32 mouse cellular contexts compared by ENCODE assay signal in genomic region chr3:54717348-54717747, GRCm38 (mm10). TPM values are rescaled to one million over a fixed set of nuclear protein-coding genes. Genes with fewer than 3 reads are reported as not detected.
A peak's percentile ranks its signal among the peaks of the same experiment; 100 is the strongest.
DNase-seq lines count a peak whose midpoint lies in the region; ATAC-seq lines count a peak whose summit lies in the region.
"Had no signal": no experiment of that assay in that cellular context is flagged by ENCODE, and none has a peak within 500 bp of the region (broad histone marks: within the 10 kb centered on the region; RNA-seq: fewer than 3 reads in every experiment).

No protein-coding gene starts in this region.

- peak; percentile 75 for DNase-seq in heart, adult 11 months
- no peak for DNase-seq in heart, postnatal 36 days
- DNase-seq in midbrain, embryonic 14.5 days, result peak; percentile 4
- no peak for DNase-seq in neural tube, embryonic 10.5 days (ENCODE audit: extremely low spot score, low spot score)
- DNase-seq: adrenal gland, adult 8-10 months; adrenal gland, postnatal 14 days; adrenal gland, postnatal 36 days; B cell, adult 2 months; cerebellum, adult 11 months; cerebellum, adult 18-20 months; cerebellum, adult 8-10 months; cerebellum, adult 9-11 months; cerebellum, postnatal 14 days; cerebellum, postnatal 36 days; embryo, embryonic 11 days had no signal

- no peaks in the 10 kb centered on the region for H3K27me3 ChIP-seq in hindbrain, embryonic 16.5 days (replicated peaks; ENCODE audit: control insufficient read depth, insufficient read depth, low read length)
- no peaks in the 10 kb centered on the region for H3K27me3 ChIP-seq in hindbrain, embryonic 13.5 days
- no peaks in the 10 kb centered on the region for H3K27me3 ChIP-seq in midbrain, embryonic 14.5 days (ENCODE audit: control insufficient read depth, insufficient read depth, low read length)
- H3K27me3 ChIP-seq in midbrain, embryonic 15.5 days (replicated peaks), result no peaks in the 10 kb centered on the region
- H3K27me3 ChIP-seq in neural tube, embryonic 15.5 days (replicated peaks), result no peaks in the 10 kb centered on the region
- H3K27me3 ChIP-seq: CH12.LX; embryonic facial prominence, embryonic 13.5 days; embryonic facial prominence, embryonic 15.5 days; forebrain, embryonic 12.5 days; Patski had no signal

- H3K9ac ChIP-seq in hindbrain, embryonic 16.5 days (ENCODE audit: low read depth, low read length), result no peak overlapping the region
- no peak overlapping the region for H3K9ac ChIP-seq in hindbrain, embryonic 13.5 days
- no peak overlapping the region for H3K9ac ChIP-seq in midbrain, embryonic 14.5 days (replicated peaks; ENCODE audit: low read length)
- no peak overlapping the region for H3K9ac ChIP-seq in midbrain, embryonic 15.5 days
- no peak overlapping the region for H3K9ac ChIP-seq in neural tube, embryonic 15.5 days (replicated peaks)
- H3K9ac ChIP-seq: embryonic facial prominence, embryonic 13.5 days; embryonic facial prominence, embryonic 15.5 days; forebrain, embryonic 12.5 days had no signal

- H3K9me3 ChIP-seq in hindbrain, embryonic 16.5 days (ENCODE audit: control insufficient read depth, low read length), result no peaks in the 10 kb centered on the region
- no peaks in the 10 kb centered on the region for H3K9me3 ChIP-seq in hindbrain, embryonic 13.5 days
- H3K9me3 ChIP-seq in midbrain, embryonic 14.5 days (ENCODE audit: control insufficient read depth, low read length), result no peaks in the 10 kb centered on the region
- H3K9me3 ChIP-seq in midbrain, embryonic 15.5 days, result no peaks in the 10 kb centered on the region
- H3K9me3 ChIP-seq in neural tube, embryonic 15.5 days (replicated peaks), result no peaks in the 10 kb centered on the region
- H3K9me3 ChIP-seq: embryonic facial prominence, embryonic 13.5 days; embryonic facial prominence, embryonic 15.5 days; forebrain, embryonic 10.5 days; forebrain, embryonic 12.5 days; G1E had no signal

- peaks cover 31% of the 10 kb centered on the region for H3K36me3 ChIP-seq in hindbrain, embryonic 16.5 days (ENCODE audit: control insufficient read depth, insufficient read depth, low read length)
- peaks cover 71% of the 10 kb centered on the region for H3K36me3 ChIP-seq in hindbrain, embryonic 13.5 days
- peaks cover 79% of the 10 kb centered on the region for H3K36me3 ChIP-seq in midbrain, embryonic 14.5 days (ENCODE audit: control insufficient read depth, insufficient read depth, low read length)
- H3K36me3 ChIP-seq in midbrain, embryonic 15.5 days (replicated peaks), result peaks cover 47% of the 10 kb centered on the region
- H3K36me3 ChIP-seq in neural tube, embryonic 15.5 days, result peaks cover 64% of the 10 kb centered on the region

- H3K4me3 ChIP-seq in hindbrain, embryonic 16.5 days (ENCODE audit: low read length), result no peak overlapping the region
- no peak overlapping the region for H3K4me3 ChIP-seq in hindbrain, embryonic 13.5 days
- no peak overlapping the region for H3K4me3 ChIP-seq in midbrain, embryonic 14.5 days (replicated peaks; ENCODE audit: low read depth, low read length)
- H3K4me3 ChIP-seq in midbrain, embryonic 15.5 days, result no peak overlapping the region
- no peak overlapping the region for H3K4me3 ChIP-seq in neural tube, embryonic 15.5 days (replicated peaks)
- H3K4me3 ChIP-seq: embryonic facial prominence, embryonic 13.5 days; embryonic facial prominence, embryonic 15.5 days; erythroblast, embryonic 14.5 days; forebrain, embryonic 10.5 days; forebrain, embryonic 12.5 days had no signal

- intact Hi-C loops in heart, postnatal 36 days (cut with DNase I), result no loop called here

- H3K27ac ChIP-seq in hindbrain, embryonic 16.5 days (ENCODE audit: low read depth, low read length), result no peak overlapping the region
- H3K27ac ChIP-seq in hindbrain, embryonic 13.5 days, result no peak overlapping the region
- no peak overlapping the region for H3K27ac ChIP-seq in midbrain, embryonic 14.5 days (replicated peaks; ENCODE audit: low read depth, low read length)
- no peak overlapping the region for H3K27ac ChIP-seq in midbrain, embryonic 15.5 days
- no peak overlapping the region for H3K27ac ChIP-seq in neural tube, embryonic 15.5 days (replicated peaks)
- H3K27ac ChIP-seq: embryonic facial prominence, embryonic 13.5 days; embryonic facial prominence, embryonic 15.5 days; forebrain, embryonic 10.5 days; forebrain, embryonic 12.5 days had no signal

- no peaks in the 10 kb centered on the region for H3K4me1 ChIP-seq in hindbrain, embryonic 16.5 days (ENCODE audit: control insufficient read depth, insufficient read depth, low read depth, low read length)
- no peaks in the 10 kb centered on the region for H3K4me1 ChIP-seq in hindbrain, embryonic 13.5 days (replicated peaks)
- H3K4me1 ChIP-seq in midbrain, embryonic 14.5 days (ENCODE audit: control insufficient read depth, insufficient read depth, low read length), result no peaks in the 10 kb centered on the region
- H3K4me1 ChIP-seq in midbrain, embryonic 15.5 days, result no peaks in the 10 kb centered on the region
- no peaks in the 10 kb centered on the region for H3K4me1 ChIP-seq in neural tube, embryonic 15.5 days
- H3K4me1 ChIP-seq: embryonic facial prominence, embryonic 13.5 days; embryonic facial prominence, embryonic 15.5 days; forebrain, embryonic 10.5 days; forebrain, embryonic 12.5 days had no signal

- no peak overlapping the region for H3K4me2 ChIP-seq in hindbrain, embryonic 16.5 days (ENCODE audit: low read length)
- no peak overlapping the region for H3K4me2 ChIP-seq in hindbrain, embryonic 13.5 days
- H3K4me2 ChIP-seq in midbrain, embryonic 14.5 days (ENCODE audit: low read length), result no peak overlapping the region
- no peak overlapping the region for H3K4me2 ChIP-seq in midbrain, embryonic 15.5 days
- no peak overlapping the region for H3K4me2 ChIP-seq in neural tube, embryonic 15.5 days
- H3K4me2 ChIP-seq: embryonic facial prominence, embryonic 13.5 days; embryonic facial prominence, embryonic 15.5 days; forebrain, embryonic 12.5 days had no signal

- ATAC-seq in hindbrain, embryonic 16.5 days, result peak; percentile 63; the same call in 1 of the 2 replicates
- no peak for ATAC-seq in hindbrain, embryonic 13.5 days (ENCODE audit: low FRiP score)
- ATAC-seq in midbrain, embryonic 14.5 days (ENCODE audit: low FRiP score, low TSS enrichment), result no peak
- no peak for ATAC-seq in midbrain, embryonic 15.5 days (replicated peaks)
- peak; percentile 66; the same call in 1 of the 2 replicates for ATAC-seq in neural tube, embryonic 15.5 days (ENCODE audit: low FRiP score)
- ATAC-seq: activated CD4-positive, CD25-positive, alpha-beta regulatory T cell, adult 4 months; CD4-positive, CD25-positive, alpha-beta regulatory T cell, adult 4 months; forebrain, embryonic 14.5 days; Patski had no signal

- WGBS in hindbrain, embryonic 16.5 days, result 68% methylated on average over 6 of the region's 6 CpGs
- WGBS in hindbrain, embryonic 13.5 days, result 74% methylated on average over 6 of the region's 6 CpGs
- WGBS in midbrain, embryonic 14.5 days, result 79% methylated on average over 6 of the region's 6 CpGs
- 73% methylated on average over 6 of the region's 6 CpGs for WGBS in midbrain, embryonic 15.5 days
- 64% methylated on average over 6 of the region's 6 CpGs for WGBS in neural tube, embryonic 15.5 days

RNA-seq across cellular contexts. Expression of gene Gm21958, which starts 3.2 kb away (rescaled TPM):
- not detected for total RNA-seq in heart, postnatal 36 days (2021)
- polyA plus RNA-seq in hindbrain, embryonic 16.5 days (2015; fragmentation: Nextera tagmentation; extraction: Ambion mirVana), result 0.43 TPM in 1 of 2 replicates, not detected in the other
- polyA plus RNA-seq in hindbrain, embryonic 13.5 days (2015; fragmentation: Nextera tagmentation; extraction: Ambion mirVana), result 0.65 and 0.83 TPM in 2 replicates
- polyA plus RNA-seq in midbrain, embryonic 14.5 days (2014; fragmentation: Nextera tagmentation; extraction: Ambion mirVana), result 0.73 and 1.1 TPM in 2 replicates
- not detected in 2 replicates for polyA plus RNA-seq in midbrain, embryonic 15.5 days (2015; fragmentation: Nextera tagmentation; extraction: Ambion mirVana)
- 0.40 and 0.42 TPM in 2 replicates for polyA plus RNA-seq in neural tube, embryonic 15.5 days (2015; fragmentation: Nextera tagmentation; extraction: Ambion mirVana)
- total RNA-seq: adrenal gland, adult 18-20 months; adrenal gland, adult 8-10 months; adrenal gland, postnatal 14 days; adrenal gland, postnatal 36 days; CH12.LX; G1E had no signal
- polyA plus RNA-seq: embryonic facial prominence, embryonic 13.5 days; embryonic facial prominence, embryonic 15.5 days; erythroblast, embryonic 14.5 days; forebrain, embryonic 14.5 days; G1E had no signal

RNA-seq across cellular contexts. Expression of gene Exosc8, which starts 17.8 kb away (rescaled TPM):
- 10 to 100 TPM; 19.0 to 22.1 TPM for total RNA-seq in heart, postnatal 36 days (2021)
- 69.9 and 71.6 TPM in 2 replicates for polyA plus RNA-seq in hindbrain, embryonic 16.5 days (2015; fragmentation: Nextera tagmentation; extraction: Ambion mirVana)
- polyA plus RNA-seq in hindbrain, embryonic 13.5 days (2015; fragmentation: Nextera tagmentation; extraction: Ambion mirVana), result 74.1 and 80.1 TPM in 2 replicates
- 76.0 and 81.0 TPM in 2 replicates for polyA plus RNA-seq in midbrain, embryonic 14.5 days (2014; fragmentation: Nextera tagmentation; extraction: Ambion mirVana)
- 74.2 and 81.5 TPM in 2 replicates for polyA plus RNA-seq in midbrain, embryonic 15.5 days (2015; fragmentation: Nextera tagmentation; extraction: Ambion mirVana)
- polyA plus RNA-seq in neural tube, embryonic 15.5 days (2015; fragmentation: Nextera tagmentation; extraction: Ambion mirVana), result 71.9 and 88.5 TPM in 2 replicates

RNA-seq across cellular contexts. Expression of gene Alg5, which starts 18.0 kb away (rescaled TPM):
- total RNA-seq in heart, postnatal 36 days (2021), result 10 to 100 TPM in 1 of 2 experiments, 1 to 10 TPM in 1; 9.9 to 11.5 TPM
- 46.2 and 47.9 TPM in 2 replicates for polyA plus RNA-seq in hindbrain, embryonic 16.5 days (2015; fragmentation: Nextera tagmentation; extraction: Ambion mirVana)
- 48.0 and 48.2 TPM in 2 replicates for polyA plus RNA-seq in hindbrain, embryonic 13.5 days (2015; fragmentation: Nextera tagmentation; extraction: Ambion mirVana)
- 48.3 and 55.5 TPM in 2 replicates for polyA plus RNA-seq in midbrain, embryonic 14.5 days (2014; fragmentation: Nextera tagmentation; extraction: Ambion mirVana)
- 41.4 and 47.0 TPM in 2 replicates for polyA plus RNA-seq in midbrain, embryonic 15.5 days (2015; fragmentation: Nextera tagmentation; extraction: Ambion mirVana)
- 45.7 and 49.0 TPM in 2 replicates for polyA plus RNA-seq in neural tube, embryonic 15.5 days (2015; fragmentation: Nextera tagmentation; extraction: Ambion mirVana)
- polyA plus RNA-seq: erythroblast, embryonic 14.5 days had no signal

RNA-seq across cellular contexts. Expression of gene Supt20, which starts 24.7 kb away (rescaled TPM):
- total RNA-seq in heart, postnatal 36 days (2021), result 10 to 100 TPM; 19.9 to 20.6 TPM
- polyA plus RNA-seq in hindbrain, embryonic 16.5 days (2015; fragmentation: Nextera tagmentation; extraction: Ambion mirVana), result 70.6 and 87.8 TPM in 2 replicates
- polyA plus RNA-seq in hindbrain, embryonic 13.5 days (2015; fragmentation: Nextera tagmentation; extraction: Ambion mirVana), result 92.5 and 94.4 TPM in 2 replicates
- 81.9 and 98.8 TPM in 2 replicates for polyA plus RNA-seq in midbrain, embryonic 14.5 days (2014; fragmentation: Nextera tagmentation; extraction: Ambion mirVana)
- 79.1 and 90.1 TPM in 2 replicates for polyA plus RNA-seq in midbrain, embryonic 15.5 days (2015; fragmentation: Nextera tagmentation; extraction: Ambion mirVana)
- 80.7 and 81.4 TPM in 2 replicates for polyA plus RNA-seq in neural tube, embryonic 15.5 days (2015; fragmentation: Nextera tagmentation; extraction: Ambion mirVana)

RNA-seq across cellular contexts. Expression of gene Smad9, which starts 38.0 kb away (rescaled TPM):
- total RNA-seq in heart, postnatal 36 days (2021), result 1 to 10 TPM; 1.6 to 3.0 TPM
- 0.57 and 0.90 TPM in 2 replicates for polyA plus RNA-seq in hindbrain, embryonic 16.5 days (2015; fragmentation: Nextera tagmentation; extraction: Ambion mirVana)
- polyA plus RNA-seq in hindbrain, embryonic 13.5 days (2015; fragmentation: Nextera tagmentation; extraction: Ambion mirVana), result 0.31 and 0.48 TPM in 2 replicates
- 0.30 and 0.43 TPM in 2 replicates for polyA plus RNA-seq in midbrain, embryonic 14.5 days (2014; fragmentation: Nextera tagmentation; extraction: Ambion mirVana)
- polyA plus RNA-seq in midbrain, embryonic 15.5 days (2015; fragmentation: Nextera tagmentation; extraction: Ambion mirVana), result 0.30 and 0.46 TPM in 2 replicates
- 0.86 and 0.91 TPM in 2 replicates for polyA plus RNA-seq in neural tube, embryonic 15.5 days (2015; fragmentation: Nextera tagmentation; extraction: Ambion mirVana)
- total RNA-seq: common myeloid progenitor, adult 5-6 weeks had no signal
- polyA plus RNA-seq: activated CD4-positive, CD25-positive, alpha-beta regulatory T cell, adult 4 months; CD4-positive, CD25-positive, alpha-beta regulatory T cell, adult 4 months; erythroblast, embryonic 14.5 days; G1E had no signal

Comparison
In these comparisons a context has a peak if more than half of its experiments do, and no peak if none do; other contexts are left out.
1. DNase-seq: peak in heart, adult 11 months (single experiment) and midbrain, embryonic 14.5 days (single experiment); none in heart, postnatal 36 days (0 of 2) and neural tube, embryonic 10.5 days (single experiment).
2. ATAC-seq: peak in hindbrain, embryonic 16.5 days (single experiment) and neural tube, embryonic 15.5 days (single experiment); none in hindbrain, embryonic 13.5 days (single experiment), midbrain, embryonic 14.5 days (single experiment) and midbrain, embryonic 15.5 days (single experiment).